Mouse (Mus musculus) kidney, embryonic 16.5 days (tissue): Measurements from ENCODE around the gene Rtn4rl1. TPM values are rescaled to one million over a fixed set of nuclear protein-coding genes. Genes with fewer than 3 reads are reported as not detected.

Source experiments
- ATAC-seq: fragments of 200-750 bp; cut with Nextera tagmentation; 2 replicates; pipeline ENCODE4 v1.8.0; 2017; ENCODE audit warnings: moderate TSS enrichment; ENCODE audit not compliant: low FRiP score, low TSS enrichment
- H3K27ac ChIP-seq: fragments of 300-500 bp; sonication (generic); 2 replicates; pipeline ENCODE4 v1.5.1; 2014; ENCODE audit warnings: low read length
- H3K27me3 ChIP-seq: fragments of 300-500 bp; sonication (generic); 2 replicates; pipeline ENCODE4 v1.6.1; 2014; ENCODE audit warnings: low read length, control low read depth, mixed read lengths; ENCODE audit not compliant: insufficient read depth
- H3K36me3 ChIP-seq: fragments of 300-500 bp; sonication (generic); 2 replicates; pipeline ENCODE4 v1.6.1; 2014; ENCODE audit warnings: low read length, control low read depth, mixed read lengths; ENCODE audit not compliant: insufficient read depth
- H3K4me1 ChIP-seq: fragments of 300-500 bp; sonication (generic); 2 replicates; pipeline ENCODE4 v1.6.1; 2014; ENCODE audit warnings: low read length, control low read depth, mixed read lengths; ENCODE audit not compliant: insufficient read depth
- H3K4me2 ChIP-seq: fragments of 300-500 bp; sonication (generic); replicated peaks from 2 replicates; pipeline ENCODE4 v1.6.1; 2014; ENCODE audit warnings: low read depth, low read length
- H3K4me3 ChIP-seq: fragments of 300-500 bp; sonication (generic); 2 replicates; pipeline ENCODE4 v1.5.1; 2014; ENCODE audit warnings: mild to moderate bottlenecking, low read length
- H3K9ac ChIP-seq: fragments of 300-500 bp; sonication (generic); replicated peaks from 2 replicates; pipeline ENCODE4 v1.6.1; 2014; ENCODE audit warnings: low read length
- H3K9me3 ChIP-seq: fragments of 300-500 bp; sonication (generic); 2 replicates; pipeline ENCODE4 v1.6.1; 2016; ENCODE audit warnings: low read length, control low read depth
- WGBS: fragments of 180-500 bp; shearing (Covaris S2); extraction: QIAGEN DNeasy Blood & Tissue Kit; methylation state at CpG from one replicate; pipeline ENCODE4 v1.1.7; 2014; 5-methylcytosine and 5-hydroxymethylcytosine counted together
- polyA plus RNA-seq: library from polyadenylated mRNA; unstranded; fragments of >200 nt; fragmentation: Nextera tagmentation; extraction: Ambion mirVana; gene quantifications from 2 replicates; pipeline ENCODE4 v1.2.1, GENCODE M21; 2015

Rtn4rl1 gene
- polyA plus RNA-seq, 1 experiment from 2014 or later = 5.0 TPM

DNA sequence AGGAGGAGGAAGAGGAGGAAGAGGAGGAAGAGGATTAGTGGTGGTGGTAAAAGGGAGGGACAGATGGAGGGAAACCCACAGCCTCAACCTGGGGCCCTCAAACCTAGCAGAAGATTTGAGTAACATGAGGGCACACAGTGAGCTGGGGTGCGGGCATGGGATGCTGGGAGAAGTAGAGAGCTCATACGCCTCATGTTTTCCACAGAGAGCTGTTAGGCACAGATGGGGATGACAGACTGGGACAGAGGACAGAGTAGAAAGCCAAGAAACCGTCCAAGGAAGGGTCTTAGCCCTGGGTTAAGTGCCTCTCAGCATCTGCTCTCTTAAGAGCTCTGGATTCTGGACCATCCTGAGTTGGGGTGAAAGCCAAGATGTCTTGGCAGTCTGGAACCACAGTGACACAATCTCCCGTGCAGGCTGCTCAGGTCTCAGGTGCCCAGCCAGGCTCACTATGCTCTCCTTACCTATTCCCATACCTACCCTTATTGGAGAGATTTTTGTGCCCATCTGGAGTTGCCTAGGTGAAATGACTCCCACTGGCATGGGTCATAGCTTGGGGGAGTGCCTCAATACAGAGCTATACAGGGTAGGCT, 63.6 kb downstream of the Rtn4rl1 start:
- Histone ChIP-seq H3K9me3 (no peaks in the 10 kb centered on the region), H3K4me3 (no peak overlapping the region), H3K27me3 (no peaks in the 10 kb centered on the region), H3K36me3 (no peaks in the 10 kb centered on the region), H3K27ac (no peak overlapping the region), H3K4me2 (no peak overlapping the region), H3K4me1 (peaks cover 25% of the 10 kb centered on the region), H3K9ac (no peak overlapping the region)
- WGBS = 79% methylated on average over 4 of the region's 4 CpGs
- ATAC-seq = no peak

DNA sequence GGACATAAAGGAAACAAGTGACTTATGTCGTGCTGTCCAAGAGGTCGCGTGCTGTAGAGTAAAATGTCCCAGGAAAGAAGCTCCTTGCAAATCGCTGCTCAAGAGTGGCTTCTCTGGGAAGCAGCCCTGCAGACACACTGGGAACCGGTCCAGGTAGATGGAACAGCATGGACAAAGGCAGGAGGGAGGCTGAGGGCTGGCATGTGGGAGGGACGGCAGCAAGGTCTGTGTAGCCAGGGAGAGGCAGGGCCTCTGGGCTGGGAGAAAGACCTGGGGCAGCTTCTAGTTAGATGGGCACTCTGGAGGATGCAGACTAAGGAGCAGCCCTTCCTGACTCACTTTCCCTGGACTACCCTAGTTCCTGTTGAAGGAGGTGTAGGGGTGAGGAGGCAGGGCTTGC, 65.8 kb downstream of the Rtn4rl1 start:
- 56% methylated on average over 6 of the region's 6 CpGs for WGBS

DNA sequence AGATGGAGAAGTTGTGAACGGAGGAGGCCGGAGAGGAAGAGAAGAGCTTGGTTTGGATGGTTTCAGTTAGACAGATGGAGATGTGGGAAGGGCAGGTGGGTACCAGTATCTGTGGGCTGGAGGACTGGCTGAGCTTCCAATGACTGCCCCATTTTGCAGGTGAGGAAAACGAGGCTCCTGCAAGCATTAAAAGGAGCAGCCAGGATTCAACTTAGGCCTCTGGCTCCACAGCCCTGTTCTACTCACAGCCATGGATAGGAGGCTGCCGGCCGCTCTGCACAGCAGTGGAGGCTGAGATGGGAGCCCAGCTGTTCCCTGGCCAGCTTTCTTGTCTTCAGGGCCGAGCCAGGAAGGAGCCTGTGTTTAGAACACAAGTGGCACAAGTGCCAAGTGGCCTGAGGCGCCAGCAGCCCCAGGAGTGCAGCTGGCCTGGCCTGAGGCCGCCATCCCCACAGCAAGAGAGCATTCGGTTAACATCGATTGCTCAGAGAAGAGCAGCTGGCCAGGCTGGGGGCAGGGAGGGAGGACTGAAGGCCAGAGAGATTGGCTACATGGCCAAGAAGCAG, 66.5 kb downstream of the Rtn4rl1 start:
- H3K4me2 ChIP-seq = no peak overlapping the region
- H3K9me3 ChIP-seq = no peaks in the 10 kb centered on the region
- peaks cover 30% of the 10 kb centered on the region for H3K4me1 ChIP-seq
- WGBS = 70% methylated on average over 10 of the region's 10 CpGs
- no peak for ATAC-seq
- peak overlapping the region; percentile 49; the same call in 1 of the 2 replicates for H3K9ac ChIP-seq
- H3K27me3 ChIP-seq = no peaks in the 10 kb centered on the region
- H3K4me3 ChIP-seq = no peak overlapping the region
- H3K36me3 ChIP-seq = no peaks in the 10 kb centered on the region
- no peak overlapping the region for H3K27ac ChIP-seq

More for the DNA sequence above, 65.8 kb downstream of the Rtn4rl1 start:
- Histone ChIP-seq H3K9me3 (no peaks in the 10 kb centered on the region), H3K4me2 (no peak overlapping the region), H3K27ac (no peak overlapping the region), H3K36me3 (no peaks in the 10 kb centered on the region), H3K27me3 (no peaks in the 10 kb centered on the region), H3K9ac (no peak overlapping the region), H3K4me1 (peaks cover 36% of the 10 kb centered on the region), H3K4me3 (no peak overlapping the region)
- no peak for ATAC-seq

DNA sequence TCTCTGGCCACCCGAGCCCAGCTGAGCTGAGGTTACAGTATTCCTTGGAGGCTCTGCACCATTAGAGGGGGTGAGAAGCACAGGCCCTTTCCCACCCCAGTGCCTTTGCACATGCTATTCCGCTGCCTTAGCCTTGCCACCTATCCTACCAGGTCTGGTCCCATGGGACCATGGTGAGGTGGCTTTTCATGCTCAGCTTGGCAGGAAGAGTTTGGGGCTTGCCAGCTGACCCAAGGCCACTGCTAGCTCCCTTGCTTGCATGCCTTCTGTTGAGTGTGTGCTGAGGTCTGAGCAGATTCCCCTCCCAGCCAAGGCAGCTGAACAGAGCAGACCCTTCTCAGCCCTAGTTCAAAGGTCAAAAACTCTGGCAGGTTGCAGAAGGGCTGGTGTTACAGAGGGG, 67.4 kb downstream of the Rtn4rl1 start:
- no peak overlapping the region for H3K27ac ChIP-seq
- no peak overlapping the region for H3K4me3 ChIP-seq
- no peaks in the 10 kb centered on the region for H3K9me3 ChIP-seq
- H3K27me3 ChIP-seq = no peaks in the 10 kb centered on the region
- no peak overlapping the region for H3K4me2 ChIP-seq
- WGBS = 89% methylated on average over 2 of the region's 2 CpGs
- H3K36me3 ChIP-seq = no peaks in the 10 kb centered on the region
- peaks cover 35% of the 10 kb centered on the region for H3K4me1 ChIP-seq
- ATAC-seq = no peak
- no peak overlapping the region for H3K9ac ChIP-seq

DNA sequence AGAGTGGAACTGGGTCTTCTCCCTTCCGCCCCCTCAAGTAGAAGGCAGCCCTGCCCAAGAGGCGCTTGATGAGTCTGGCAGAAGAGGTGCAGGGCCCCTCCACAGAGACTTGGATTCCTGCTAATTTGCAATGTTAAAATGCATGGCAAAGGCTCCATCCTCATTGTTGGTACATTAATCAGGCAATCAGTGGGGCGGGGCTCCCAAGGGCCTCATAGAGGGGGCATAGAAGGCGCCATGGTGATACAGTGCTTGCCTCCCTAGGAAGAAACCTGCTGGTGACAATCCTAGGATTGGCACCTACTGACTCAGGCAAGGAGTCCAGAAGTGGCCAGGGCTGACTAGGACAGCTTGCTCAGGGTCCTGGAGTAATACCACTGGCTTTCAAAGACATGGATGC, 68.1 kb downstream of the Rtn4rl1 start:
- peaks cover 37% of the 10 kb centered on the region for H3K4me1 ChIP-seq
- H3K9me3 ChIP-seq = no peaks in the 10 kb centered on the region
- no peak overlapping the region for H3K4me3 ChIP-seq
- H3K27me3 ChIP-seq = no peaks in the 10 kb centered on the region
- 0 out of 2 replicates have a peak overlapping the region, but pooled peaks have one; percentile 4 for H3K9ac ChIP-seq
- WGBS = 70% methylated on average over 4 of the region's 4 CpGs
- H3K27ac ChIP-seq = no peak overlapping the region
- H3K4me2 ChIP-seq = no peak overlapping the region
- ATAC-seq = no peak
- H3K36me3 ChIP-seq = no peaks in the 10 kb centered on the region

DNA sequence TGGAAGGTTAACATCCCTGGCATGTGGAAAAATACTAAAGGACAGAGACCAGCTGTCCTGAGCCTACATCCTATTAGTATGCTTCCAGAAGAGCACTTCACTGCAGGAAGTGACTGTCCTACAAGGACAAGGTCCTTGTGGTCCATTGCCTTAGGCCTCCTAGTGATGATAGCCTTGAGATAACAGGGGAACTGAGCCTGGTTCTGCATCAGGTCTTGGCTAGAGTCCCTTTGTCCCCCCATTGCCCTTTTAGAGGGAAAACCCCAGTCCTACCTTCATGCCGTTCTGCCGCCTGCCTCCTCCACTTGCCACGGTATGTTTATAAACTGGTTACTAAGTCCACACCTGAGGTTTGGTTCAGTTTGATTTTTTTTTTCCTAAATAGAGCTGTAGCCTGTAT, 68.6 kb downstream of the Rtn4rl1 start:
- H3K4me2 ChIP-seq = no peak overlapping the region
- H3K4me1 ChIP-seq = peaks cover 37% of the 10 kb centered on the region
- H3K9ac ChIP-seq = no peak overlapping the region
- no peaks in the 10 kb centered on the region for H3K27me3 ChIP-seq
- H3K27ac ChIP-seq = no peak overlapping the region
- H3K4me3 ChIP-seq = no peak overlapping the region
- 83% methylated on average over 3 of the region's 3 CpGs for WGBS
- H3K36me3 ChIP-seq = no peaks in the 10 kb centered on the region
- no peaks in the 10 kb centered on the region for H3K9me3 ChIP-seq
- ATAC-seq = no peak

DNA sequence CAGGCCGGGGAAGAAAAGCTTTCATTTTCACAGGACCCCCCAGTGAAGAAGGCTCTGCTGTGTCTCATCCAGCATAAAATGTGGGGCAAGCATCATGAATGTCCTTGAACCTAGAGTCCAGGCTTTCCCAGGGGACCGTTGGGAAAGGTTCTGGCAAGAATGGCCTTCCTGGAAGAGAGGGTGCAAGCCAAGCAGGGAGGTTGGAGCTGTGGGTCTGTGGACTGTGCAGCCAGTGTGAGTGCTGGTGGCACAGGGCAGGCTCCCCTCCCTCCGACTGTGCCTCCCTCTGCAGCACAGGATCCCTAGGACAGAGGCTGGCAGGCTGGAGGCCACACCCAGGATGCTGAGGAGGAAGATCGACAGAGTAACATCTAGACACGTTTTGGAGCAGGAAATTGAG, 69.2 kb downstream of the Rtn4rl1 start:
- Histone ChIP-seq H3K4me1 (peaks cover 37% of the 10 kb centered on the region), H3K9ac (no peak overlapping the region)
- ATAC-seq = peak; percentile 20; the same call in 1 of the 2 replicates

DNA sequence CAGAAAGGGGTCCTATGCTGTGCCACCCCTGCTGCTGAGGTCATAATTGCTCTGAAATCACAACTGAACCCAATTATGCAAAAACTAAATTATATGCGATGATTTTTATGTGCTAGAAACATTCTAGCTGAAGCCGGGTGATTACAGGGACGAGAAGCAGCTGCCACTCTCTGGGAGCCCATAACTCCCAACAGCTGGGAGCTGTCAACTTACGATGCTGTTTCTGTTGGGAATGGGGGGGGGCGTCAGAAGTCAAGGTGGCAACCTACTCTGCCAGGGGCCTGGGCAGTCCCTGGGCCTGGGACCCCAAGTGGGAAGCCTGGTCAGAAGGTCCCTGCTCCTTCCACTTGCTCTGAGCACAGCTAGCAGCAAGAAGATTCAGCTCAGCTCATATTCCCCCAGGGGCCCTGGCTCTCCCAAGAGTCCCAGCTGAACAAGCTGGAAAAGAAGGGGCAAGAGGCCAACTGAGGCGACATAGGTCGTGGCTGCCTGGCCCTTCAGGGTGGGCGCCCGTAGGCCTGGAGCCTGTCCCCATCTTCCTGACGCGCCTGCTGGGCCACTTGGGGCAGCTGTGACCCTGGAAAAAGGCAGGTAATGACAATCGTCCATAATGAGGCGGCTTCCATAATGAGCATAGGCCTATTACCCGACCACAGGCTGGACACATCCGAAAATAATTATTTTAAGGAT, 69.8 kb downstream of the Rtn4rl1 start:
- Histone ChIP-seq H3K4me2 (no peak overlapping the region), H3K9ac (no peak overlapping the region), H3K9me3 (no peaks in the 10 kb centered on the region), H3K36me3 (no peaks in the 10 kb centered on the region), H3K4me3 (no peak overlapping the region), H3K27ac (no peak overlapping the region; the same call in 1 of the 2 replicates), H3K4me1 (peaks cover 41% of the 10 kb centered on the region), H3K27me3 (no peaks in the 10 kb centered on the region)
- WGBS = 46% methylated on average over 15 of the region's 15 CpGs
- ATAC-seq = peak; percentile 16; the same call in 1 of the 2 replicates

More for the DNA sequence above, 69.2 kb downstream of the Rtn4rl1 start:
- WGBS = 45% methylated on average over 5 of the region's 5 CpGs
- Histone ChIP-seq H3K4me2 (no peak overlapping the region), H3K27me3 (no peaks in the 10 kb centered on the region), H3K36me3 (no peaks in the 10 kb centered on the region), H3K9me3 (no peaks in the 10 kb centered on the region), H3K27ac (peak overlapping the region; percentile 25; the same call in 1 of the 2 replicates), H3K4me3 (no peak overlapping the region)

DNA sequence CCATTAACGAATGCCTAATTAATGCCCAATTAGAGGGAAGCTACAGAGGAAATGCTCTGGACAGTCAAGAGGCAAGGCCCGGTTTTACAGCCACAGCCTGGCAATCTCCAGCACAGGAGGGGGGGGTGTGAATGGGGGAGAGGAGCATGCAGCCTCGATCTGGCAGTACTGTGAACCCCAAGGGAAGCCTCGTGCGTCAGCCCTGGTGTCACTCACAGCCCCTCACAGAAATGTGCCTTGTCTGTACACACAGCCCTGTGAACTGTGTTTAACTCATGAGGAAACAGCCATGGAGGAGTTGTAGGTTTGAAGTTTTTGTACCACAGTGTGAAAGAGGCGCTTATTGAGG, 70.4 kb downstream of the Rtn4rl1 start:
- H3K4me1 ChIP-seq = peaks cover 42% of the 10 kb centered on the region
- H3K9me3 ChIP-seq = no peaks in the 10 kb centered on the region
- WGBS = 52% methylated on average over 6 of the region's 6 CpGs
- H3K27ac ChIP-seq = no peak overlapping the region
- no peak overlapping the region for H3K4me3 ChIP-seq
- no peak overlapping the region for H3K9ac ChIP-seq
- H3K27me3 ChIP-seq = no peaks in the 10 kb centered on the region
- H3K4me2 ChIP-seq = no peak overlapping the region
- no peak for ATAC-seq
- H3K36me3 ChIP-seq = no peaks in the 10 kb centered on the region

DNA sequence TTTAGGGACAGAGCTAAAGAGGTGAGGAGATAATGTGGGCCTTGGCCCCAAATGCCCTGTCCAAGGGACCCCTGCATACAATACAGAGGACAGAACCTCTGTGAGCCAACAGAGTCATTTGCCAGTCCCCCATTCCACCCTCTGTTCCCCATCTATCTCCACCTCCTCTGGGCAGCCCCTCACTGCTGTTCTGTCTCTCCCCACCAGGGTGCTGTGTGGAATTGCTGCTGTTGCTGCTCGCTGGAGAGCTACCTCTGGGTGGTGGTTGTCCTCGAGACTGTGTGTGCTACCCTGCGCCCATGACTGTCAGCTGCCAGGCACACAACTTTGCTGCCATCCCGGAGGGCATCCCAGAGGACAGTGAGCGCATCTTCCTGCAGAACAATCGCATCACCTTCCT, 71.0 kb downstream of the Rtn4rl1 start:
- Histone ChIP-seq H3K9me3 (no peaks in the 10 kb centered on the region), H3K36me3 (no peaks in the 10 kb centered on the region), H3K27ac (no peak overlapping the region), H3K4me2 (no peak overlapping the region), H3K9ac (no peak overlapping the region), H3K27me3 (no peaks in the 10 kb centered on the region), H3K4me3 (no peak overlapping the region), H3K4me1 (peaks cover 42% of the 10 kb centered on the region)
- ATAC-seq = no peak
- 85% methylated on average over 6 of the region's 6 CpGs for WGBS
